Mouse (Mus musculus) left cerebral cortex, adult 2 months (tissue): ENCODE results near the gene Gm21394. TPM values are rescaled to one million over a fixed set of nuclear protein-coding genes. Genes with fewer than 3 reads are reported as not detected.
"Not testable (repeated sequence)": the region's sequence is repeated elsewhere in the genome, so short reads cannot be mapped to it uniquely, and the experiment has no call there.

ENCODE experiments used
- DNase-seq, 2 experiments: peaks; one replicate each; pipeline ENCODE4 v3.0.0; 2021 to 2022; ENCODE audit warnings: low spot score in 2 of 2, mixed read lengths in 1 of 2; ENCODE audit errors: extremely low spot score in 1 of 2
- H3K27ac ChIP-seq: fragments of 200-600 bp; 2 replicates; pipeline ENCODE4 v1.8.1; 2022
- H3K4me3 ChIP-seq: fragments of 200-600 bp; 2 replicates; pipeline ENCODE4 v1.8.1; 2022
- intact Hi-C: fragments of 180-260 bp; cut with DNase I; formaldehyde crosslinking; loops from one replicate; pipeline ENCODE4 v1.15.1; 2025
- long read RNA-seq, 2 experiments: library from polyadenylated mRNA; stranded (forward); transcript quantifications; one replicate each; pipeline ENCODE4 v2.0.0; 2021; ENCODE audit warnings: borderline mapping rate in 2 of 2
- total RNA-seq, 2 experiments: library from RNA; stranded (reverse); gene quantifications; 2 replicates each; pipeline ENCODE4 v1.2.3; 2021

The Gm21394 gene
- total RNA-seq, result not detected
- long read RNA-seq, experiment 1, result 0 reads
- long read RNA-seq, experiment 2, result 0 reads

DNA sequence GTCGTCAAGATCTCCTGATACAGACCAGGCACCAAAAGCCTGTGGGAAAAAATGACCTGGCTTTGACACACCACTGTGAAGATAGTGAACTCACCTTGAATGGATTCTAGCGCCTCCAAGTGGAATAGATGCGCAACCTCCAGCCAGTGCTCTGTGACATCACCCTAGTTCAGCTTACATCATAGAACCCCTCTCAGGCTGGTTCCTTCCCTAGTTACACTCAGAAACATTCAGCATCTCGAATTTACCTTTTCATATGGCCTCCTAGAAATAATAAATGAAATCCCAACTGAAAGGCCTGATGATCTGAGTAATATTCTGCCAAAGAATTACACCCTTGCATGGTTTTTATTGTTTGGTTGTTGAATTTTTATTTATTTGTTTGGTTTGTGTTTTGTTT, at the start of gene Gm21394:
Gene Gm21394, minus strand, starts transcription at position 101 of the 400 bp plus-strand sequence.
- H3K4me3 ChIP-seq, DNase-seq, intact Hi-C loops, H3K27ac ChIP-seq: not testable (repeated sequence)

Other genes starting within 250 kb of the Gm21394 start
- not detected for gene Gm21409, start 181.8 kb upstream of the Gm21394 start, total RNA-seq